Mouse (Mus musculus) testis, postnatal 14 days (tissue): Measurements from ENCODE around the gene Atp10a.
A peak's percentile ranks its signal among the peaks of the same experiment; 100 is the strongest.

Experiments
- DNase-seq: peaks from one replicate; pipeline ENCODE4 v3.0.0; 2021; ENCODE audit warnings: low spot score

Atp10a gene

DNA sequence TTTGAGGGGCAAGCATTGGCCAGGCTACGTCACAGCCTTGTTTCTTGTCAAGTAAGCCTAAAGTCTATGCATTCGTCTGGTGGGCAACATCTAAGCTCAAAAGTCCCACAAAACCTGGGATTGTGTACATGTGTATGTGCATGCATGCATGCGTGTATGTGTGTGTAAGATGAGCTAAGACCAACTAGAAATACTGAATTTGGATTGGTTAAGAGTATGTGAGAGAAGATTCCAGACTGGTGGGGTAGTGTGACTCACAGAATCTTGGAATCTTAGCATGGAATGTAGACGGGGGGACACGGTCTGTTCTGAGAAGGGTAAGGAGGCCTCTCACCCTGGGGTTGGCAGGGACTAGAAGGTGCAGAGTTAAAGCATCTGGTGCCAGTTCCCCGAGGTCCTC lies at the start of gene Atp10a:
Atp10a (plus strand) TSS at position 301 of the 400 bp plus-strand sequence.
- no peak for DNase-seq

DNA sequence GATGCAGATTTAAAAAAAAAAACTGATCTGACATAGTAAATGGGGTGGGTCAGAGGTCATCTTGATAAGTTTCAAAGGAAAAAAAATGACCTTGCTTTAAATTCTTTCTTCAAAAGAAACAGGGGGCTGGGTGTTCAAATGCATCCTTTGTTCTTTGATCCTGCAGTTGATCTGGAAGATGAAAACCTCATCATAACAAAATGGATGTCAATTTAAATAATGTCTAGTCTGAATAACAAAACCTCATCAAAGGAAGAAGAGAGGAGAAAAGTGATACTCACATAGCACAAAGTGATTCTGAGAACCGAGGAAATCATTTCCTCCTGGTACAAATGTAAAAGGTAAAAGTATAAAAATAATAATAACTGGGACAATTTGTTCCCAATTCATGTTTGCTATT lies 37.9 kb upstream of the Atp10a start:
- DNase-seq = no peak

DNA sequence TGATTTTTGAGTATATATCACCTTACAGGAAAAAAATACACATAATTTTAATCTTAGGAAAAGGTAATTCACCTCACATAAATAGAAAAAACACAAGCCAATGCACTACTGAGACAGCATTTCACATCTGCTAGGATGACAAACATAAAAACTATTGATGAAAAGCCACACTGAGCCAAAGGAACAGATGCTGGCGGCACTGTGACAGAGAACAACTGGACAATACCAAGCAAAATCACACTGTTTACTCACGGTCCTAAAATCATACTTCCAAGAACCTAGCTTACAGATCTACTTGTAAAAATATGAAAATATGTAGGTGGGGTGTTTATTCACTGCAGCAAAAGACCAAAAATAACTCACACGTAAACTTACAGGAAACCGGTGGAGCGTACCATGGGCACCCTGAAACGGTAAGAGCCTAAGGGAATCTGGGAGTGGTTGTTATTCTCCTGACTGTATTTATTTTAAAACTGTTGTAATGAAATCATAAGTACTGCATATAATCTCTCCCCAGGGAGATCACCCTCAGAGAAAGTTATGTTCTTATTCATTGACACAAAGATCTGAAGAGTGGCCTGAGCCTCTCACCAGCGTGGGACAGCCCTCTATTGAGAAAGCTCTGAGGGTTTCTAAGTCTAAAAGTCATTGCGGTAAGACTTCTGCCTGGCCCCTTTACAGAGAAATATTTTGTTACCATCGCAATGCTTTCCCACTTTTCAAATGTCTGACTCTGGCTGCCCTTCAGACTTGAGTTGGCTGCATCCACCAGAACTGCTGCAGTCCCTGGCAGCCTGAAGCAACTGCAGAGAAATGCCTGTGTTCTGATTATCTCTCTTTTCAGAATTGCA lies 29.4 kb upstream of the Atp10a start:
- DNase-seq = peak; percentile 3

DNA sequence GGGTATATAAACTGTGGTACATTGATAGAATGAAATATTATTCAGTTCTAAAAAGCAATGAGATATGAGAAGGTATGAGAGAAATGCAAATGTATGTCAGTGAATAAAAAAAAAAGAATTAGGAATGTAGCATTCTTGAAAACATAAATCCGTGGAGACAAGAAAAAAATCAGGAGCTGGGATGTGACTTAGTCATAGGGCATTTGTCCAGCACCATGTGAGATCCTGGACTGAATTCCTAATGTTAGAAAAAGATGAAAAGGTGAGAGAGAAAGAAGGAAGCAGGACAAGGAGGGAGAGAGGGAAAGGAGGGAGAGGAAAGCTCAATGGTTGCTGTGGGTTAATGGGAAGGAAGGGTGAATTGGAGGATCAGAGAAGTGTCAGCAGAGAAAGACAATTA lies 28.6 kb upstream of the Atp10a start:
- no peak for DNase-seq

DNA sequence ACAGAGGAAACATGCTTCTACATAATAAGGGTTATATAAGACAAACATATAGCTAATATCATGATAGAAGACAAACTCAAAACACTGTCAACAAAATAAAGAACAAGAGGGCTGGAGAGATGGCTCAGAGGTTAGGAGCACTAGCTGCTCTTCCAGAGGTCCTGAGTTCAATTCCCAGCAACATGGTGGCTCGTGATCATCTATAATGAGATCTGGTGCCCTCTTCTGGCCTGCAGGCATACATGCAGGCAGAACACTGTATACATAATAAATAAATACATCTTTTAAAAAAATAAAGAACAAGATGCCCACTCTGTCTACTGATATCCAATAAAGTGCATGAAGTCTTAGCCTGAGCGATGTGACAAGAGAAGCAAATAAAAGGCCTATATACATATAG lies 26.7 kb upstream of the Atp10a start:
- no peak for DNase-seq

DNA sequence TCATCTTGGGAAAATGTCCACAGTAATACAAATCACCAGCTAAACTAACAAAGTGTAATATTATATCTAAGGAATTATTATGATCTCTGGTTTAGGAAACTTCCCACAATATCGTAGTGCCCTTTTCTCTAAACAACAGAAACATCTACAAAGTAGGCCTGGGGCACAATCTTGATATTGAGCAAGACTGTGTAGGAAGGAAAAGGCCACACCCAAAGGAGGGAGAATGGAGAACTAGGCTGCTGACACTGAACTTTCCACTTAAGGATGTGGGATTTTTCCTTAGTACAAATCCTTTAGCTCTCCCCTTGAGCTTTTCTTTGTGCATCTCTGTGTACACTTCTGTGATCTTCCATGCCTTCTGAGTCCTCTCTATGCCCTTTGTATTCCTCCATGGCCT lies 22.3 kb upstream of the Atp10a start:
- no peak for DNase-seq

DNA sequence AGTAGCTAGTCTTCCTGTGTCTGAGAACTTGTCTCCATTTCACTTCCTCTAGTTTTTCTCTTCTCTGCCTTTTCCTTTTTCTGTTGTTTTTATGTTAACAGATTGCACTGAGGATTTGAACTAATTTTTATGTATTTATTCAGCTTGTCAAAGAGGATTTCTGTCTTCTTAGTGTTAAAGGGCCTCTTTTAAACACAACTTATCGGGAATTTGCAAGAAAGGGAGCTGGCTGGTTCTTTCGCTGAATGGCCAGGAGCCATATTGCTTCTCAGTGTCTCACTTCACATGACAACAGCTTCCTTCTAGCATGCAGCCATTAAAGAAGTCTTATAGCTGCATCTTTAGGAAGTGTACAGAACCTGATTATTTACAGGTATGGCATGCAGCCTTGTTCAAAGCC lies 16.3 kb upstream of the Atp10a start:
- no peak for DNase-seq

DNA sequence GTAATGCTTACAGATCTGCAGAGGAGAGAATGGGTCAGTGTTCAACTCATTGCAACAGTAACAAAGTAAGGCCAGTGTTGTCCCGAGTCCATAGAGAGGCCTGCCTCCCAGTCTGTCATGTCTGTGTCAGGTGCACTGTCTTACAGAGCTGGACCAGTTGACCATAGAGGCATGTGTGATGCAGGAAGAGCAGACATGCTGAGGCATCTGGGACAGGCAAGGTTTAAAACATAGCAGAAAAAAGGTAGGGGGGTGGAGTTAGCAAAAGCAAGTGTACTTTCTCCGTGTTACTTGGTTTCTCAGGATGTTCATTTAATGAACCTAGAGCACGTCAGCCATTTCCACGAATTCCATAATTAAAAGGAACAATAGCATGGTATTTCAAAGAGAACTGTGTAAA lies 15.5 kb upstream of the Atp10a start:
- no peak for DNase-seq

DNA sequence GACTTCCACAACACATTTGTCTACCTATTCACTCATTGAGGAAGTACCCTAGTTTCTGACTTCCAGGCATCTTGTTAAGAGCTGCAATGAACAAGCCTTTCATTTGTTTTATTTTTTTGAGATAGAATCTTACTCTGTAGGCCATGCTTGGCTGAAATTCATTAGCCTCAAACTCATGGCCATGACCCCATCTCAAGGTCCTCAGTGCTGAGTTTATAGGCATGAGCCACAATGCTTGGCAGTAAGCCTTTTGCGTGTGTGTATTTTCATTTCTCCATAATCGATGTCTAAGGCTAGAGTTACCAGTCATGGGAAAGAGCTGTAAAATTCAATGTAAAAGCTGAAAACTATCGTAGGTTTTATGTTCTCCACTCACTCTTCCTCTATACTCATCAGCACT lies 14.1 kb upstream of the Atp10a start:
- no peak for DNase-seq

DNA sequence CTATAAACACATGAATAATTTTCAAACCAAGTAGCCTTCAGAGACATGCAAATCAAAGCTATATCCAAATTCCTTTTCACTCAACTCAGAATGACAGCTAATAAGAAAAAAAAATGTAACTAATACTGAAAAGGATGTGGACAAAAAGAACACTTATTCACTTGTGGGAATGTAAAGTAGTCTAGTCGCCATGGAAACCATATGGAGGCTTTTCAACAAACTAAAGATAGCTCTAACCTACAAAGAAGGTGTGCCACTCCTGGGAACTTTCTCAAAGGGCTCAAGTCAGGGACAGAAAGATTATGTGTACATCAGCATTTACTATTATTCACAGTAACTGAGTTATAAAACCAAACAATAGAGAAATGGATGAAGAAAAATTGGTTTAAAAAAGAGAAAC lies 8.6 kb upstream of the Atp10a start:
- DNase-seq = no peak

DNA sequence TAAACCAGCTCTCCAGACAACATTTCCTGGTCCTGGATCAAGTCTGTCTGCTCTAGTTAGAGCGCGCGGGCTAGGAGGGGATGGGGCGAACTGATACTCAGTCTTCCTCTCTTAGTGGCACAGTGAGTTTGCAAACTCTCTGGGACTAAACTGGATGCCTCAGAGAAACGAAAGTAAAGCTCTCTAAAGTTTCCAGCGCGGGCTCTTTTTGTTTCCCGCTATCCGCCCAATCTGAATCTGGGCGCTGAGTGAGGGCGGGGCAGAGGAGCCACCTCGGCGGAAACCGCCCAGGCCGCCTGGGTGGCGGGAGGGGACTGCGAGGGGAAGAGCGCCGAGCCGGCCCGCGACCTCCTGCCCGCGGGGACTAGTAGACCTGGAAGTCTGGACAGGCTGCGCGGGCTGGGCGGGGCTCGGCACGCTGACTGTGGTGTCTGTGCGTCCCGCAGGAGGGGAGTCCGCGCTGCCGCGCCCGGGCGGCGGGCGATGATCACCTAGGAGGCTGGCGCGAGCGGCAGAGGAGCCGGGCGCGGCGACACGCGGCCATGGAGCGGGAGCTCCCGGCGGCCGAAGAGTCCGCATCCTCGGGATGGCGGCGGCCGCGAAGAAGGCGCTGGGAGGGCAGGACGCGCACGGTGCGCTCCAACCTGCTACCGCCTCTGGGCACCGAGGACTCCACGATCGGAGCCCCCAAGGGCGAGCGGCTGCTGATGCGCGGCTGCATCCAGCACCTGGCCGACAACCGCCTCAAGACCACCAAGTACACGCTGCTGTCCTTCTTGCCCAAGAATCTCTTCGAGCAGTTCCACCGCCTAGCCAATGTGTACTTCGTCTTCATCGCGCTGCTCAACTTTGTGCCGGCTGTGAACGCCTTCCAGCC lies 2.2 kb downstream of the Atp10a start:
- DNase-seq = peak; percentile 56

DNA sequence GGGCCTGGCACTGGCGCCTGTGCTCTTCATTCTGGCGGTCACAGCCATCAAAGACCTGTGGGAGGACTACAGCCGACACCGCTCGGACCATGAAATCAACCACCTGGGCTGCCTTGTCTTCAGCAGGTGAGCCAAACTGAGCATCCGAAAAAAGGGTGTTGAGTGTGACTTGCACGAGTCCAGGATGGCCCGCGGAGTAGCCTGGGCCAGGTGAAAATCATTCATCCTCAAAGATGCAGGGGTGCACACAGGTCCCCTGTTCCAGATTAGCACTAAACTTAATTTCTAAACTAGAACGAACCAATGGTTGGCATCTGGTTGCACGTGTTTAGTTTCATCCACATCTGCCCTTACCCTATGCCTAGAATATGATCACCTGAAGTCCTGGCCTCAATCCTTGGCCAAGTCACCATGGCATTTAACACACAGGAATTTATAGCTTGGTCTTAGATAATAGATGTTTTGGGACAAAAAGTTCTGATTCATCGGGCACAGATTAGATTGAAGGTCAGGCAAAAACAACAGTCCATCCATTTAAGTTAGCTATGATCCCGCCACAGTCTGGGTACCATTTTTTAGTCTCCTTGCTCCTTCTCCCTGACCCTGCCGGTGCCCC lies 2.9 kb downstream of the Atp10a start:
- DNase-seq = no peak

DNA sequence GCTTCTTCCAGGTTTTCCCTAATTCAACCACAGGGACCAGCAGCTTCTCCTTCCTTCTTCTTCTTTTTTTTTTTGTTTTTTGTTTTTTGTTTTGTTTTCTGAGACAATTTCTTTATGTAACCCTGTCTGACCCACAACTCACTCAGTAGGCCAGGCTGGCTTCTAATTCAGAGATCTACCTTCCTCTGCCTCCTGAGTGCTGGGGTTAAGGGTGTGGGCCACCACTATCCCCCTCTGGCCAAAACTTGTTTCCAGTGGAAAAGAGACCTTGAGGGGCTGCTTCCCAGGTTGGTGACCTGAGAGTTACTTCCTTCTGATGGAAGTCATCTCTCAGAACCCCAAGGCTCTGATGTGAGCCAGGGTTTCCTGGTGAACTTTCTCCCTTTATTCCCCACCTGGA lies 4.1 kb downstream of the Atp10a start:
- no peak for DNase-seq

DNA sequence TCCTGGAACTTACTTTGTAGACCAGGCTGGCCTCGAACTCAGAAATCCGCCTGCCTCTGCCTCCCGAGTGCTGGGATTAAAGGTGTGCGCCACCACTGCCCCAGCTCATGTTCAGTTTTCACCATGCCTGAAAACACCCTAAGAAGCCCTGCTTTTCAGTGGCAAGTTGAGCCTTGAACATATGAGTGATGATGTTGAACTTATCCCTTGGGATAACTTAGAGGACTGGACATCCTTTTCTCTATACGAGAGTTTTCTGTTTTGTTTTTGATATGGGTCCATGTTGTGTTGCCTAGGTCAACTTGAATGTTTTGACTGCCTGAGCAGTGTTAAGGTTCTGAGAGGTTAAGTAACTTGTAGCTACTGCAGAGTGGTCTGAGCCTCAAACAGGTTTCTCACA lies 4.7 kb downstream of the Atp10a start:
- DNase-seq = no peak

DNA sequence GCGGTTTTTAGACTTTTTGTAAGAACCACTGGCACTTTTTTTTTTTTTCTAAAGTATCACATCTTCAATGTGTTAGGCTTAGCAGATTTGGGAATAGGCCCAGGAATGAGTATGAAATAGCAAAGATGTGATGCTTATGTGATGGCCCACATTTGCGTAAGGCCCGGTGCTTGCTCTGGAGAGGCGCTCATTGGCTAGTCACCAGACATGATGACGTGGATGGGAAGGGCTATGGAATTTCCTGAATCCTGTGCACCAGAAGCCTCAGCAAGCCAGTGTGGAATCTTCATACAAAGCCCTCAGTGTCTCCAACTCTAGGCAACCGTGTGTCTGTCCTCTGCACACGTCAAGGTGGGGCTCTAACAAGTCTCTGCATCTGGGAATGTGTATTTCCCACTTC lies 5.1 kb downstream of the Atp10a start:
- DNase-seq = no peak

DNA sequence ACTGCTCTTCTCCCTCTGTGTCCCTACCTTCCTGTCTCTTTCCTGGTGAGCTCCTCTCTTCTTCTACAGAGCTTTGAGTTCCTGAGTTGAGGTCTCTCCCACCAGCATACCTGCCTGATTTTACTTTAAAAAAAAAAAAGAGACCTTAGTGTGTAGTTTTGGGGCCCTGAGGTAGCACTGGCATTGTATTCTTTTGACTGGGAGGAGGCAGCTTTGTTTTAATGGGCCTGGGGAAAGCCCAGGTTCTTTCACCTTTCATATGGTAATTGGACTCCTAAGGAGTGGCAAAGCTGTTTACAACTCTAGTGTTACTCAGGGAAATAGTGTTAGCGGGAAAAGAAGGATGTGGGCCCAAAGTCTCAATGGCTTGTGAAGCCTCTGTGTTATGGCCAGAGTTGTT lies 12.7 kb downstream of the Atp10a start:
- no peak for DNase-seq

DNA sequence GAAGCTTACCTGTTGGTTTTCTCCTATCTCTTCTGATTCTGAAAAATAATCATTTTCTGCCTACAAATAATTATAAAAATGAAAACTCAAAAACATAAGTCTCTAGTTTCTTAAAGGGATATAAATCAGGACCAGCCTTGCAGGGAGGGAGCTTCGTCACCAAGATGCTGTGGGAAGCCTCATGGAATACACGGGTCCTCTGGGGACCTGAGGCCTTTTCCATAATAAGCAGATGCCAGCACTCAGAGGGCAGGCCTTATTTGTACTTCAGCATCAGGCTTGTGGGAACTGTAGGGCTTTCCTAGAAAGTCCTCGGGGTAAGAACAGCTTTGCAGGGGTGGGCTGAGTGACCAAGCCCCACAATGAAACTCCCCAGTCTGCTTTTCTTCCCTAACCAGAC lies 20.1 kb downstream of the Atp10a start:
- DNase-seq = no peak

DNA sequence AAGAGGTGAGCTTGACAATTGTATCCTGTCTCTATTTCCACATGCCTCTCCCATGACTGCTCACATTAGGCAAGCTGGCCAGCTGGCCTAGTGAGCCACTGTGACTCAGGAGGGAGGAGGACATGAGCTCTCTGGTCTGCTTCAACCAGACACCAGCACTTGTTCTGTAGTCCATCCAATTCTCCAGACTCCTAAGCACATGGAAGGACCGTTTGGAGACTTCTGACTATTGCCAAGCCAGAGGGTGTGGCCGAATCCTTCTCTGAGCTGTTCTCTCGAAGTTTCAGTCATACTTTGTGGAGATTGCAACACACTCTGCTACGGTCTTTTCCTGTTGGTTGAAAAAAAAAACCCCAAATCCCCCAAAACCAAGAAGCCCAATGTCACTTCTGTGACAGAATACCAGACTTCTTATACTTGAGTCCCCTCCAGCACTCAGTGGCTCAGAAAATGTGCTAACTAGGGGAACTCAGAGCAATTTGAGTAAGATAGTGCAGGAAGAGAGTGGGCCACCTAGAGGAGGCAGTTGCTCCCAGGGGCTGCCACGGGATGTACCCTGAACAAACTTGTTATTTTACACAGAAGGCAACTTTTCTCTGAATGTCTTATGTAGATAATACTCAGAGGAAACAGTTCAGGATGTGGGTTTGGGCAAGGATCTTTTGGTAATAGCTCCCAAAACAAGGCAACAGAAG lies 21.3 kb downstream of the Atp10a start:
- peak; percentile 21 for DNase-seq

DNA sequence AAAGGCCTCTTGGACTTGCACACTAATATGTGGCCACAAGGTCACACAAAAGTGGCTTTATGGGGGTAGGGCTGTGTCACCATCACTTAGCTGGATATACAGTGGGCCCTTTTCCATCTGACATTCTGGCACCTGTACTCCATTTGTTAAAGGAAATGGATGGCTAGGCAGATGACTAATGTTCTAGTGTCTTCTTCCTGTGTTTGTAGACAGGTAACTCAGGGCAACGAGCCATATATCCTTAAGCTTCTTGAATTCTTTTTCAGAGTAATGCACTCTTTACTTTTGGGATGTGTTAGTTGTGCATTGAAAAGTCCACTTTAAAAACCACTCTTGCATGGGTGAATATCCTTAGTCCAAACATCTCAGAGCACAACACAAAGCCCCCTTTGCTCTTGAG lies 30.0 kb downstream of the Atp10a start:
- no peak for DNase-seq

DNA sequence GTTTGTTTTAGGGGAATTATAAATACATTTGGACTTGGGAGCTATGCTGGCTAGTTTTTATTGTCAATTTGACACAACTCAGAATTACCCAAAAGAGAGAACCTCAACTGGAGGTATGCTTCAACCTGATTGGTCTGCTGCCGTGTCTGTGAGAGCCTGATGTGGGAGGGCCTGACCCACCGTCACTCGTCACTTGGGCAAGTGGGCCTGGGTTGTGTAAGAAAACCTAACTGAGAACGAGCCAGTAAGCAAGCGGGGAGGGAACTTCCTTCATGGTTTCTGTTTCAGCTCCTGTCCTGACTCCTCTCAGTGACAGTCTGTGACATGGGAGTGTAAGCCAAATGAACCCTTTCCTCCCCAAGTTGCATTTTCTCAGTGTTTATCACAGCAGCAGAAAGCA lies 30.6 kb downstream of the Atp10a start:
- DNase-seq = no peak

DNA sequence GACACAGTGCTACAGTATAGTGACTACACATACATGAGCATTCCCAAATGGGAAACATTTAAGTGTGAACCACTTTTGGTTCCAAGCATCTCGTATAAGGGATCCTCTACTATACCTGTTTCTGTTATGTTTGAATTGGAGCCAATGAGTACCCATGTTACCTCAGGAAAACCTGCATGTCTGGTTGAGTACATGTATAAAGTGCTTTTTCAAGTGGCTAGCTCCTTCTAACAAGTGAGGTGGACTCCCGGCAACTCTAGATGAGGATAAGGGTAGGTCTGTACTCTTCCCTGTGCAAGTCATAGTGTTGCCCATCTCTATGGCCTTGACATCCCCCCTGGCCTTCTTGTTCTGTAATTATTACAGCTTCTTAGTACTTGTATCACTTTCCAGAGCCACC lies 31.0 kb downstream of the Atp10a start:
- DNase-seq = no peak
